Mouse (Mus musculus) small intestine, adult 10 weeks (tissue): Measurements from ENCODE around the gene Chd2. TPM values are rescaled to one million over a fixed set of nuclear protein-coding genes. Genes with fewer than 3 reads are reported as not detected.

Source experiments
- polyA plus RNA-seq: library from polyadenylated mRNA; stranded (reverse); fragments of 350-450 nt; fragmentation: Illumina TruSeq; extraction: RNeasy Lipid Tissue Mini Kit (QIAGEN cat#74804); gene quantifications from one replicate; pipeline ENCODE4 v1.2.3, GENCODE M21; 2014; ENCODE audit warnings: low replicate concordance

Chd2 gene
- 34.7 TPM for polyA plus RNA-seq

DNA sequence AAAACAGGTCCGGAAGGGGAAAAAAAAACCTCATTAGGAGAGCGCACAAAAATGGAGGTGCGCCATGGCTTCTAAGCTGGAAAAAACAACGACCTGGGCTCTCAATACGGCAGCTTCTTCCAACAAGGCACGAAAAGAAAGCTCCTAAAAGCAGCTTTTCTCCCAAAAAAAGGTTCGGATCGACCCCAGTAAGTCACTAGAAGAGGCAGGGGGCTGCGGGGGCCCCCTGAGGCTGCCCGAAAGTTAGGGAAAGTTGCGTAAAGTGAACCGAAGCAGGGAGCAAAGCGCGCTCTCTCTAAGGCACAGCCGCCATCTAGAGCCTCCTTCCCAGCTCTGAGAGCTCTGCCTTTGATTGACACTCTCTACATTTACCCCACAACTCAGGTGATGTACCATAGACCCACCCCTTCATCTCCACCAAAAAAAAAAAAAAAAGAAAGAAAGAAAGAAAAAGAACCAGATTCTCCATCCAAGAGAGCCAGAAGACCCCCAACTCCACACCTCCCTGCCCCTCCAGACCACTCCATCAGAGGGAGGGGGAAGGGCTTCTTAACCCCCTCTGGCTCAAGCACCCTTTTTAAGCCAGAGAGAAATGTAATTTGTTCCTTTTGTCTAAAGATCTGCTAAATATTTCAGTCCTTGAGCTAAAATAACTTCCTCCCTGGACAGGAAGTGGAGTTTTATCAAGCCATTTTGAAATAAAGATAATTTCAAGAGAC is at the start of gene Chd2:
Gene Chd2 (minus strand): TSS at position 419 of the 719 bp plus-strand sequence.

Other genes starting within 250 kb of the Chd2 start
- not detected for gene Rgma, start 166.3 kb downstream of the Chd2 start, polyA plus RNA-seq
- 10.7 TPM for gene Fam174b, start 198.5 kb upstream of the Chd2 start, polyA plus RNA-seq